Mouse (Mus musculus) lung, adult 10 weeks (tissue): ENCODE results near the gene Nek3. TPM values are rescaled to one million over a fixed set of nuclear protein-coding genes. Genes with fewer than 3 reads are reported as not detected.

Experiments
- polyA plus RNA-seq: library from polyadenylated mRNA; stranded (reverse); fragments of 350-450 nt; fragmentation: Illumina TruSeq; extraction: RNeasy Lipid Tissue Mini Kit (QIAGEN cat#74804); gene quantifications from one replicate; pipeline ENCODE4 v1.2.3, GENCODE M21; 2014; ENCODE audit warnings: low read depth, low replicate concordance; ENCODE audit not compliant: insufficient read depth

The Nek3 gene
- 1.9 TPM for polyA plus RNA-seq

DNA sequence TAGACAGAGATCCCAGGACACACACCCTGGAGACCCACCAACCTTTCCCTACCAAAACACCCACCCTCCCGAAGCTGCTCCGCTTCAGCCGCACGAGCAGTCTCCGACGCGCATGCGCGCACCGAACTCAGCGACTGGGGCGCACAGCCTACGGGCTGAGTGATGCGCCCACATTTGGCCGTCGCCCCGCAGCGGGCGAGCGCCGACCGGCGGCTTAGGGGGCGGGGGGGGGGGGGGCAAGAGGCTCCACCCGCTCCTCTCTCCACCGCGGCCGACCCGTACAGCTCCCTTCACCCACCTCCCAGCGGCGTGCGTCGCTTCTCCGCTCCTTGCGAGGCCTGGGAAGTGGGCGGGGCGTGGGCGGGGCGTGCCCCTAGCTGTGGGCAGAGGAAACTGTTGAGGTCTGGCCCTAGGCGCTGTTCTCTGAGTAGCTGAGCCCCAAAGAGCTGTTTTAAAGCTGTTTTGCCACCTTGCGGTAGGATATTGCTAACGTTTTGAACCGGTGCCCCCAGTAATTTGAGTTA is at the start of gene Nek3:
TSS of gene Nek3 (minus strand) at position 356 of the 524 bp plus-strand sequence.

DNA sequence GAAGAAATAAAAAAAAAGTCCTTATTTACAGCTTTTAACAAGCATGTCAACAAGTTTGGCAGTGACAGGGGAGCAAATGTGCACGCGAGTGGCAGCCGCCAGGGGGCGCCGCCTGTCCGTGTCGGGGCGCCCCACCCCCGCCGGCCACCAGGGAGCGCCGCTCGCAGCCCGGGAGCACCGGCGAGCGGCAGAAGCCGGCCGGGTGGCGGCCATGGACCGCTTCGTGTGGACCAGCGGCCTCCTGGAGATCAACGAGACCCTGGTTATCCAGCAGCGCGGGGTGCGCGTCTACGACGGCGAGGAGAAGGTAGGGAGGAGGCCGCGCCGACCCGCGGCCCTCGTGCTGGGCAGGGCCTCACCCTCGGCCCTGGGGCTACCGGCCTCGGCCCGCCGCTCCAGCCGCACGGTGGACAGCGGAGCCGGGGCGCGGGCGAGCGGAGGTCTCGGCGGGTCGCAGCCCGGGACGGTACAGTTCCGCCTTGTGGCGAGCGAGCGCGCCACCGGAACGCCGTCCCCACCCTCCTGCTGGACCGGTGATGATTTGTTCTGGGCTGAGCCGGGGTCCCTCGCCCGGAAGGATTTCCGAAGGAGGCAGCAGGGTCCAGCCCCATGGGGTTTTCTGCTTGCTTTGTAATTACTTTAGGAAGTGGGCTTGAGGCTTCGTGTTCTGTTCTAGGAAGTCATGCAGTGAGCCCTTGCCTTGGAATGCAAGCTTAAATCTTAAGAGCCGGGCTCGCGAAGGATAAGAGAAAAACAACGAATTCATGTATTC is 26.6 kb upstream of the Nek3 start, which contains the start of gene Vps36:
TSS of gene Vps36 (plus strand) at position 150 of the 772 bp plus-strand sequence.

DNA sequence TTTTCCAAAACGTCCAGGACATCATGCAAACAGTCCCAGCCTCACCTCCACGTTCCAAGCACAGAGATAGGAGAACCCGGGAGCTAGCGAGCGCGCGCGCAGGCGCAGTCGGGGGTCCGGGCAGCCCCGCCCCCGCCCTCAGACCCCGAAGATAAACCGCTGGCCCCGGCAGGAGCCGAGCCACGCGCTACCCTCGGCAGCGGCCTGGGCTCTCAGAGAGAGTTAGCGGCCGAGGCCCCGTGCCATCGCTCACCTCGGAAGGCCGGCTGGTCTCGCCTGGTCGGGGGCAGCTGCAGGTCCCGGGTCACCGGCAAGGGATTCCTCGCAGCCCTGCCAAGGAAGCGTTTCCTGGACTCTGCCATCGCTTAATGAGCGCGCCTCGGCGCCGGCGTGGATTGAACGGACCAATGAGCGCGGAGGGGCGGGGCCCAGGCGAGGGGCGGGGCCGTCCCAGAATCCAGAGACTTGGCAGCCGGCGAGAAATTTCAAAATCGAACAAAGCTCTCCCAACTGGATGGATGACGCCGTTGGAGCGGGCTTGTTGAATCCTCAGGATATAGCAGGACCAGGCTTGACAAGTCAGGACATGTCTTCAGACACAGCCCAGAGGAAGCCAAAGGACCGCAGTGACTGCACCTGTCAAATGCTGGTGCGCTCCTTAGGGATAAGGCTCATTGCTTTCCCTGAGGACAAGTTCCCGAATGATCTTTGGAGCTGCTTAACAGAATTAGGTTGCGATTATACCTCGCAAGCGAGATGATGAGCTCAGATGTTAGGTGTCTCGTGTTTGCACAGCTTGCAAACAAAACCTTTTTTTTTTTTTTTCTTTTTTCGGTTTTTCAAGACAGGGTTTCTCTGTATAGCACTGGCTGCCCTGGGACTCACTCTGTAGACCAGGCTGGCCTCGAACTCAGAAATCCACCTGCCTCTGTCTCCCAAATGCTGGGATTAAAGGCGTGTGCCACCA is 19.5 kb upstream of the Nek3 start, which contains the start of gene Ckap2:
TSS of gene Ckap2 (minus strand) at position 389 of the 967 bp plus-strand sequence.

DNA sequence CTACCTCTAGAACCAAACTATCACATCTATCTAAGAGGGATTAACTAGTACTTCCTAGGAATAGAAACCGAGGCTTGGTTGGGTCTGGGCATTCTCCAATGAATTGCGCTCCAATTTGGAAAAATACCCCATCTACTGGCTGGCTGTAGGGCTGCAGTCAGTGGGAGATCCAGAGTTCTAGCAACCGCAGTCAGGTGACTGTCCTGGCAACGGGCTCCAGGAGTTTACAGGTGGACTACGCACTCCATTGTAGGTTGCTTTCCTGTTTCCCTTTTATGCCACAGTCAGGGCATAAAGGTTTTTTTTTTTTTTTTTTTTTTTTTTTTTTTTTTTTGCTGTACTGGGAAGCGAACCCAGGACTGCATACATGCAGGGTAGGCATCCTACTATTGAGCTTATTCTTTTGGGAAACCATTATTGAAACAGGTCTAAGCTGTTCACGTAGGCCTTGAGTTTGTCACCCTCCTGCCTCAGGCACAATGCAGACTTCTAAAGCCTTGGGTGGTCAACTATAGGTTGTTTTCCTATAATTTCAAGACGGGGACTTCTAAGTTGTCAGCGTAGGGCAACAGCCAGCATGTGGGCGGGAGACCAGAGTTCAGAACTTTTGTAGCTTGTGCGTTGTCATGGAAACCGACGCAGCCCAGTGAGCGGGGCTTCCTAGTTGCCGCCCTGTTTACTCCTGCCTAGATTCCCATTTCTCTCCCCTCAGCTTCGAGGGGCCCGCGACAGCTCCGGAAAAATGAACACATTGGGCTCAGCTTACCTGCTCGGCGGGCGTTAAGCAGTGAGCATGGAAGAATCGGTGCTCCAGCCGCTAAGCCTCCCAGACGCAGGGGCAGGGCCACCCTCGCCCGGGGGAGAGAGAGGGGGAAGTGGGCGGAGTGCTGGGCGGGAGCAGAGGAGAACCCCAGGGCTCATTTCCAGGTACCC is 41.7 kb downstream of the Nek3 start, which contains the start of gene Nek5:
TSS of gene Nek5 (minus strand) at position 834 of the 933 bp plus-strand sequence.

Other genes with a start within 250 kb of the Nek3 start
- not detected for gene Defb15, start 233.7 kb downstream of the Nek3 start, polyA plus RNA-seq
- gene Defb35, start 228.1 kb downstream of the Nek3 start, polyA plus RNA-seq, result not detected
- not detected for gene Defb13, start 219.7 kb downstream of the Nek3 start, polyA plus RNA-seq
- gene Fam90a1a, start 207.7 kb downstream of the Nek3 start, polyA plus RNA-seq, result not detected
- not detected for gene Ccdc70, start 196.7 kb downstream of the Nek3 start, polyA plus RNA-seq
- gene Atp7b, start 106.1 kb downstream of the Nek3 start, polyA plus RNA-seq, result 7.2 TPM
- 5.5 TPM for gene Alg11, start 105.7 kb downstream of the Nek3 start, polyA plus RNA-seq
- gene Nek5, start 41.4 kb downstream of the Nek3 start, polyA plus RNA-seq, result 7.0 TPM
- gene Ckap2, start 19.4 kb upstream of the Nek3 start, polyA plus RNA-seq, result 0.74 TPM
- gene Vps36, start 26.4 kb upstream of the Nek3 start, polyA plus RNA-seq, result 21.4 TPM
- 10.5 TPM for gene Thsd1, start 60.9 kb upstream of the Nek3 start, polyA plus RNA-seq
- gene Tpte, start 117.0 kb upstream of the Nek3 start, polyA plus RNA-seq, result not detected
- gene Slc25a15, start 232.2 kb upstream of the Nek3 start, polyA plus RNA-seq, result 4.9 TPM
- 15.2 TPM for gene Mrps31, start 244.9 kb upstream of the Nek3 start, polyA plus RNA-seq